Mouse (Mus musculus): ENCODE results near the gene Sdccag8.
A peak's percentile ranks its signal among the peaks of the same experiment; 100 is the strongest.

Sdccag8 gene

GRCm38 (mm10) chr1:176877756-176878155 lies 63.3 kb downstream of the Sdccag8 start:
- DNase-seq (ENCODE audit: low read depth, low spot score): peak; percentile 41

GRCm38 (mm10) chr1:176879005-176879404 lies 64.5 kb downstream of the Sdccag8 start:
- no peak for DNase-seq (ENCODE audit: low read depth, low spot score)

GRCm38 (mm10) chr1:176879614-176880013 lies 65.2 kb downstream of the Sdccag8 start:
- no peak for DNase-seq (ENCODE audit: low read depth, low spot score)

GRCm38 (mm10) chr1:176880101-176880500 lies 65.6 kb downstream of the Sdccag8 start:
- no peak for DNase-seq (ENCODE audit: low read depth, low spot score)

GRCm38 (mm10) chr1:176880943-176881342 lies 66.5 kb downstream of the Sdccag8 start:
- no peak for DNase-seq (ENCODE audit: low read depth, low spot score)

GRCm38 (mm10) chr1:176885207-176885933 lies 70.9 kb downstream of the Sdccag8 start:
- no peak for DNase-seq (ENCODE audit: low read depth, low spot score)

GRCm38 (mm10) chr1:176886002-176886401 lies 71.5 kb downstream of the Sdccag8 start:
- no peak for DNase-seq (ENCODE audit: low read depth, low spot score)

GRCm38 (mm10) chr1:176903741-176904140 lies 89.3 kb downstream of the Sdccag8 start:
- no peak for DNase-seq (ENCODE audit: low read depth, low spot score)

- no peak for DNase-seq (ENCODE audit: low read depth, low spot score)
Measured at GRCm38 (mm10) chr1:176915946-176916345, 101.5 kb downstream of the Sdccag8 start.

GRCm38 (mm10) chr1:176919486-176919885 lies 105.0 kb downstream of the Sdccag8 start:
- no peak for DNase-seq (ENCODE audit: low read depth, low spot score)

GRCm38 (mm10) chr1:176922842-176923241 lies 108.4 kb downstream of the Sdccag8 start:
- no peak for DNase-seq (ENCODE audit: low read depth, low spot score)

- DNase-seq (ENCODE audit: low read depth, low spot score): no peak
Measured at GRCm38 (mm10) chr1:176926009-176926408, 111.5 kb downstream of the Sdccag8 start.

- no peak for DNase-seq (ENCODE audit: low read depth, low spot score)
Measured at GRCm38 (mm10) chr1:176927312-176927711, 112.9 kb downstream of the Sdccag8 start.

GRCm38 (mm10) chr1:176929710-176930109 lies 115.2 kb downstream of the Sdccag8 start:
- no peak for DNase-seq (ENCODE audit: low read depth, low spot score)

- DNase-seq (ENCODE audit: low read depth, low spot score): no peak
Measured at GRCm38 (mm10) chr1:176930574-176930973, 116.1 kb downstream of the Sdccag8 start.

- no peak for DNase-seq (ENCODE audit: low read depth, low spot score)
Measured at GRCm38 (mm10) chr1:176930981-176931500, 116.6 kb downstream of the Sdccag8 start.

GRCm38 (mm10) chr1:176931511-176931910 lies 117.1 kb downstream of the Sdccag8 start:
- DNase-seq (ENCODE audit: low read depth, low spot score): no peak

- DNase-seq (ENCODE audit: low read depth, low spot score): no peak
Measured at GRCm38 (mm10) chr1:176932320-176932950, 118.0 kb downstream of the Sdccag8 start.

GRCm38 (mm10) chr1:176933319-176933718 lies 118.9 kb downstream of the Sdccag8 start:
- no peak for DNase-seq (ENCODE audit: low read depth, low spot score)

- DNase-seq (ENCODE audit: low read depth, low spot score): no peak
Measured at GRCm38 (mm10) chr1:176934043-176934762, 119.7 kb downstream of the Sdccag8 start.

GRCm38 (mm10) chr1:176939901-176940341 lies 125.5 kb downstream of the Sdccag8 start:
- no peak for DNase-seq (ENCODE audit: low read depth, low spot score)
